Mouse (Mus musculus): ENCODE results near the gene Pcsk7. TPM values are rescaled to one million over a fixed set of nuclear protein-coding genes. Genes with fewer than 3 reads are reported as not detected.

Gene Pcsk7
- polyA plus RNA-seq, 1 experiment, result 32.0 TPM

- TF ChIP-seq CTCF (conservative IDR thresholded peaks at IDR 0.05; ENCODE audit: insufficient read depth, insufficient read length, low read depth, low read length) (no peak), POLR2A (IDR thresholded peaks at IDR 0.05; ENCODE audit: low read depth, low read length) (no peak)
- H3K27me3 ChIP-seq (replicated peaks; ENCODE audit: control insufficient read depth, insufficient read depth, low read length), result no peaks in the 10 kb centered on the region
- H3K4me1 ChIP-seq (ENCODE audit: control insufficient read depth, insufficient read depth, low read length), result no peaks in the 10 kb centered on the region
- H3K4me3 ChIP-seq (ENCODE audit: insufficient read depth, low read depth, low read length), result no peak overlapping the region
- WGBS, result 79% methylated on average over 13 of the region's 13 CpGs
- DNase-seq, result no peak
- H3K27ac ChIP-seq (ENCODE audit: insufficient read depth, low read depth, low read length), result no peak overlapping the region
- peaks cover 6% of the 10 kb centered on the region for H3K36me3 ChIP-seq (ENCODE audit: control insufficient read depth, insufficient read depth, low read length)
Observed at GRCm38 (mm10) chr9:45944506-45945400, 38.5 kb downstream of the Pcsk7 start.

GRCm38 (mm10) chr9:45945721-45946120 is 39.4 kb downstream of the Pcsk7 start:
- Histone ChIP-seq H3K4me3 (ENCODE audit: insufficient read depth, low read depth, low read length) (no peak overlapping the region), H3K36me3 (ENCODE audit: control insufficient read depth, insufficient read depth, low read length) (peaks cover 6% of the 10 kb centered on the region), H3K27ac (ENCODE audit: insufficient read depth, low read depth, low read length) (no peak overlapping the region), H3K4me1 (ENCODE audit: control insufficient read depth, insufficient read depth, low read length) (no peaks in the 10 kb centered on the region), H3K27me3 (replicated peaks; ENCODE audit: control insufficient read depth, insufficient read depth, low read length) (no peaks in the 10 kb centered on the region)
- no peak for DNase-seq
- TF ChIP-seq CTCF (conservative IDR thresholded peaks at IDR 0.05; ENCODE audit: insufficient read depth, insufficient read length, low read depth, low read length) (no peak), POLR2A (IDR thresholded peaks at IDR 0.05; ENCODE audit: low read depth, low read length) (no peak)
- whole genome bisulfite sequencing, result 75% methylated on average over 13 of the region's 13 CpGs

GRCm38 (mm10) chr9:45946182-45946871 is 40.0 kb downstream of the Pcsk7 start:
- no peaks in the 10 kb centered on the region for H3K4me1 ChIP-seq (ENCODE audit: control insufficient read depth, insufficient read depth, low read length)
- H3K27ac ChIP-seq (ENCODE audit: insufficient read depth, low read depth, low read length), result no peak overlapping the region
- H3K4me3 ChIP-seq (ENCODE audit: insufficient read depth, low read depth, low read length), result no peak overlapping the region
- 84% methylated on average over 16 of the region's 16 CpGs for WGBS
- H3K36me3 ChIP-seq (ENCODE audit: control insufficient read depth, insufficient read depth, low read length), result peaks cover 6% of the 10 kb centered on the region
- TF ChIP-seq POLR2A (IDR thresholded peaks at IDR 0.05; ENCODE audit: low read depth, low read length) (no peak), CTCF (conservative IDR thresholded peaks at IDR 0.05; ENCODE audit: insufficient read depth, insufficient read length, low read depth, low read length) (no peak)
- no peak for DNase-seq
- no peaks in the 10 kb centered on the region for H3K27me3 ChIP-seq (replicated peaks; ENCODE audit: control insufficient read depth, insufficient read depth, low read length)

GRCm38 (mm10) chr9:45946872-45947183 is 40.5 kb downstream of the Pcsk7 start:
- peaks cover 6% of the 10 kb centered on the region for H3K36me3 ChIP-seq (ENCODE audit: control insufficient read depth, insufficient read depth, low read length)
- TF ChIP-seq CTCF (conservative IDR thresholded peaks at IDR 0.05; ENCODE audit: insufficient read depth, insufficient read length, low read depth, low read length) (no peak), POLR2A (IDR thresholded peaks at IDR 0.05; ENCODE audit: low read depth, low read length) (no peak)
- no peaks in the 10 kb centered on the region for H3K27me3 ChIP-seq (replicated peaks; ENCODE audit: control insufficient read depth, insufficient read depth, low read length)
- WGBS, result 76% methylated on average over 10 of the region's 10 CpGs
- no peak for DNase-seq
- H3K27ac ChIP-seq (ENCODE audit: insufficient read depth, low read depth, low read length), result no peak overlapping the region
- H3K4me1 ChIP-seq (ENCODE audit: control insufficient read depth, insufficient read depth, low read length), result no peaks in the 10 kb centered on the region
- no peak overlapping the region for H3K4me3 ChIP-seq (ENCODE audit: insufficient read depth, low read depth, low read length)

GRCm38 (mm10) chr9:45952057-45952456 is 45.8 kb downstream of the Pcsk7 start:
- no peak for TF ChIP-seq CTCF (conservative IDR thresholded peaks at IDR 0.05; ENCODE audit: insufficient read depth, insufficient read length, low read depth, low read length)
- TF ChIP-seq POLR2A (IDR thresholded peaks at IDR 0.05; ENCODE audit: low read depth, low read length), result no peak
- H3K27me3 ChIP-seq (replicated peaks; ENCODE audit: control insufficient read depth, insufficient read depth, low read length), result no peaks in the 10 kb centered on the region
- no peak overlapping the region for H3K4me3 ChIP-seq (ENCODE audit: insufficient read depth, low read depth, low read length)
- WGBS, result 94% methylated on average over 4 of the region's 4 CpGs
- DNase-seq, result no peak
- no peak overlapping the region for H3K27ac ChIP-seq (ENCODE audit: insufficient read depth, low read depth, low read length)
- H3K4me1 ChIP-seq (ENCODE audit: control insufficient read depth, insufficient read depth, low read length), result peaks cover 10% of the 10 kb centered on the region
- H3K36me3 ChIP-seq (ENCODE audit: control insufficient read depth, insufficient read depth, low read length), result no peaks in the 10 kb centered on the region; the same call in none of the 2 replicates

DNA sequence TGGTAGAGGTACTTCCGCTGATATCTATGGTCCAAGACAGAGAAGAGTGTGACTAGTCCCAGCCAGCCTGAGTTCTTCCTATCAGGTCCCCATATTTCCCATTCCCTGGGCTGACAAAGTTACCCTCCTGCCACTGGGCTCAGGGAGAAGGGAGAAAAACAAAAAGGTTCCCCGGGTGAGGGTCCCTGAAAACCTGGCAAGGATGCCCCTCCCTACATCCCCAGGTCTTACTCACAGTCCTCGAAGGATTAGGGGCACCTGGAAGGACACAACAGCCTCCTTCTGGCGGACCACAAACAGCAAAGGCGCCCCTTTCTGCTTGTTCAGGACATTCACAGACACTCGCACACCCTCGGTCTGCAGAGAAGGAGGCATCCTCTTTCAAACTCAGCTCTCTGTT is 46.6 kb downstream of the Pcsk7 start:
- no peaks in the 10 kb centered on the region for H3K27me3 ChIP-seq (replicated peaks; ENCODE audit: control insufficient read depth, insufficient read depth, low read length)
- peaks cover 10% of the 10 kb centered on the region for H3K4me1 ChIP-seq (ENCODE audit: control insufficient read depth, insufficient read depth, low read length)
- TF ChIP-seq POLR2A (IDR thresholded peaks at IDR 0.05; ENCODE audit: low read depth, low read length) (no peak), CTCF (conservative IDR thresholded peaks at IDR 0.05; ENCODE audit: insufficient read depth, insufficient read length, low read depth, low read length) (no peak)
- 73% methylated on average over 7 of the region's 7 CpGs for WGBS
- H3K27ac ChIP-seq (ENCODE audit: insufficient read depth, low read depth, low read length), result no peak overlapping the region
- H3K4me3 ChIP-seq (ENCODE audit: insufficient read depth, low read depth, low read length), result peak overlapping the region; percentile 91; the same call in 1 of the 2 replicates
- DNase-seq, result no peak
- no peaks in the 10 kb centered on the region; the same call in none of the 2 replicates for H3K36me3 ChIP-seq (ENCODE audit: control insufficient read depth, insufficient read depth, low read length)

All from kidney, adult 2 months (tissue).